Mouse (Mus musculus) erythroblast, embryonic 14.5 days (primary cell): Measurements from ENCODE around the gene Trrap. TPM values are rescaled to one million over a fixed set of nuclear protein-coding genes. Genes with fewer than 3 reads are reported as not detected.

Source experiments
- H3K27me3 ChIP-seq: 2 replicates; pipeline ENCODE4 v1.6.1; 2012; ENCODE audit warnings: inconsistent platforms; ENCODE audit not compliant: control insufficient read depth
- H3K36me3 ChIP-seq: 2 replicates; pipeline ENCODE4 v1.6.1; 2012; ENCODE audit warnings: mild to moderate bottlenecking, inconsistent platforms; ENCODE audit not compliant: control insufficient read depth
- H3K4me1 ChIP-seq: 2 replicates; pipeline ENCODE4 v1.6.1; 2012; ENCODE audit warnings: inconsistent platforms; ENCODE audit not compliant: control insufficient read depth
- H3K4me3 ChIP-seq: replicated peaks from 2 replicates; pipeline ENCODE3; 2012; ENCODE audit warnings: moderate library complexity, mild to moderate bottlenecking, inconsistent platforms
- H3K9me3 ChIP-seq: 2 replicates; pipeline ENCODE4 v1.6.1; 2012; ENCODE audit warnings: low read length, inconsistent platforms, mixed read lengths; ENCODE audit not compliant: control insufficient read depth
- GATA1 ChIP-seq: IDR thresholded peaks from 2 replicates; pipeline ENCODE4 v1.6.1; 2012; ENCODE audit warnings: low read length, inconsistent platforms, mixed read lengths
- TAL1 ChIP-seq: IDR thresholded peaks from 3 replicates; pipeline ENCODE4 v1.6.1; 2012; ENCODE audit warnings: low read length, inconsistent platforms, mixed read lengths
- polyA plus RNA-seq: library from polyadenylated mRNA; stranded (reverse); fragments of >175 nt; gene quantifications from 2 replicates; pipeline ENCODE4 v1.2.3, GENCODE M21; 2012

The Trrap gene
- polyA plus RNA-seq, 1 experiment: 2.9 TPM

GRCm38 (mm10) chr5:144737101-144737500 is 30.4 kb upstream of the Trrap start:
- no peak overlapping the region for H3K4me3 ChIP-seq
- no peaks in the 10 kb centered on the region for H3K27me3 ChIP-seq
- no peak for TF ChIP-seq TAL1
- no peak for TF ChIP-seq GATA1

GRCm38 (mm10) chr5:144752432-144752831 is 15.1 kb upstream of the Trrap start:
- TF ChIP-seq TAL1: no peak
- no peak for TF ChIP-seq GATA1

More at GRCm38 (mm10) chr5:144737101-144737500, 30.4 kb upstream of the Trrap start:
- peaks cover 7% of the 10 kb centered on the region; the same call in 1 of the 2 replicates for H3K9me3 ChIP-seq
- H3K4me1 ChIP-seq: no peaks in the 10 kb centered on the region
- H3K36me3 ChIP-seq: no peaks in the 10 kb centered on the region

GRCm38 (mm10) chr5:144753041-144753440 is 14.5 kb upstream of the Trrap start:
- Histone ChIP-seq H3K4me1 (peaks cover 2% of the 10 kb centered on the region; the same call in 1 of the 2 replicates), H3K27me3 (no peaks in the 10 kb centered on the region), H3K36me3 (no peaks in the 10 kb centered on the region), H3K4me3 (no peak overlapping the region), H3K9me3 (no peaks in the 10 kb centered on the region)
- TF ChIP-seq TAL1 (no peak), GATA1 (no peak)

More at GRCm38 (mm10) chr5:144752432-144752831, 15.1 kb upstream of the Trrap start:
- Histone ChIP-seq H3K4me1 (peaks cover 2% of the 10 kb centered on the region; the same call in 1 of the 2 replicates), H3K4me3 (no peak overlapping the region), H3K9me3 (no peaks in the 10 kb centered on the region), H3K27me3 (no peaks in the 10 kb centered on the region), H3K36me3 (no peaks in the 10 kb centered on the region)

- no peaks in the 10 kb centered on the region for H3K9me3 ChIP-seq
- no peaks in the 10 kb centered on the region for H3K36me3 ChIP-seq
- peaks cover 2% of the 10 kb centered on the region; the same call in 1 of the 2 replicates for H3K4me1 ChIP-seq
- no peak overlapping the region for H3K4me3 ChIP-seq
- TF ChIP-seq GATA1: no peak
- no peak for TF ChIP-seq TAL1
- H3K27me3 ChIP-seq: peaks cover 11% of the 10 kb centered on the region; the same call in 1 of the 2 replicates
These were observed 12.3 kb upstream of the Trrap start for GRCm38 (mm10) chr5:144755191-144755590.

GRCm38 (mm10) chr5:144757402-144757801 is 10.1 kb upstream of the Trrap start:
- no peak for TF ChIP-seq TAL1
- no peak for TF ChIP-seq GATA1
- peaks cover 30% of the 10 kb centered on the region for H3K27me3 ChIP-seq
- no peaks in the 10 kb centered on the region for H3K36me3 ChIP-seq
- no peak overlapping the region for H3K4me3 ChIP-seq
- H3K9me3 ChIP-seq: no peaks in the 10 kb centered on the region
- peaks cover under 1% of the 10 kb centered on the region; the same call in 1 of the 2 replicates for H3K4me1 ChIP-seq

- Histone ChIP-seq H3K4me3 (no peak overlapping the region), H3K4me1 (no peaks in the 10 kb centered on the region), H3K9me3 (no peaks in the 10 kb centered on the region), H3K27me3 (peaks cover 37% of the 10 kb centered on the region), H3K36me3 (no peaks in the 10 kb centered on the region)
- TF ChIP-seq TAL1 (no peak), GATA1 (no peak)
These were observed 9.1 kb upstream of the Trrap start for GRCm38 (mm10) chr5:144758422-144758821.

GRCm38 (mm10) chr5:144761161-144761868 is 6.2 kb upstream of the Trrap start, which contains the start of gene Tmem130:
Tmem130 (minus strand) TSS chr5:144761818.
- Histone ChIP-seq H3K4me3 (no peak within 1 kb of the TSS), H3K27me3 (peaks cover 42% of the 10 kb centered on the region), H3K36me3 (no peaks in the 10 kb centered on the region), H3K9me3 (no peaks in the 10 kb centered on the region), H3K4me1 (no peaks in the 10 kb centered on the region)
- TF ChIP-seq GATA1 (no peak), TAL1 (no peak)

GRCm38 (mm10) chr5:144766026-144766425 is 1.5 kb upstream of the Trrap start:
- Histone ChIP-seq H3K9me3 (no peaks in the 10 kb centered on the region), H3K27me3 (peaks cover 27% of the 10 kb centered on the region), H3K36me3 (peaks cover 8% of the 10 kb centered on the region), H3K4me1 (peaks cover 23% of the 10 kb centered on the region), H3K4me3 (no peak overlapping the region)
- no peak for TF ChIP-seq GATA1
- TF ChIP-seq TAL1: no peak

GRCm38 (mm10) chr5:144766646-144767045 is 886 bp upstream of the Trrap start:
- no peak overlapping the region for H3K4me3 ChIP-seq
- no peak for TF ChIP-seq GATA1
- peaks cover 27% of the 10 kb centered on the region for H3K4me1 ChIP-seq
- peaks cover 14% of the 10 kb centered on the region for H3K36me3 ChIP-seq
- H3K9me3 ChIP-seq: no peaks in the 10 kb centered on the region
- peaks cover 20% of the 10 kb centered on the region for H3K27me3 ChIP-seq
